Mouse (Mus musculus) kidney, postnatal 25 days (tissue): ENCODE results near the gene Rnf38.

Experiments
- DNase-seq, 2 experiments: peaks; one replicate each; pipeline ENCODE4 v3.0.0; 2021; ENCODE audit warnings: mixed read lengths in 2 of 2

The Rnf38 gene

GRCm38 (mm10) chr4:44223444-44223843 lies 10.1 kb downstream of the Rnf38 start:
- peak; percentile 16 to 55 for DNase-seq

DNA sequence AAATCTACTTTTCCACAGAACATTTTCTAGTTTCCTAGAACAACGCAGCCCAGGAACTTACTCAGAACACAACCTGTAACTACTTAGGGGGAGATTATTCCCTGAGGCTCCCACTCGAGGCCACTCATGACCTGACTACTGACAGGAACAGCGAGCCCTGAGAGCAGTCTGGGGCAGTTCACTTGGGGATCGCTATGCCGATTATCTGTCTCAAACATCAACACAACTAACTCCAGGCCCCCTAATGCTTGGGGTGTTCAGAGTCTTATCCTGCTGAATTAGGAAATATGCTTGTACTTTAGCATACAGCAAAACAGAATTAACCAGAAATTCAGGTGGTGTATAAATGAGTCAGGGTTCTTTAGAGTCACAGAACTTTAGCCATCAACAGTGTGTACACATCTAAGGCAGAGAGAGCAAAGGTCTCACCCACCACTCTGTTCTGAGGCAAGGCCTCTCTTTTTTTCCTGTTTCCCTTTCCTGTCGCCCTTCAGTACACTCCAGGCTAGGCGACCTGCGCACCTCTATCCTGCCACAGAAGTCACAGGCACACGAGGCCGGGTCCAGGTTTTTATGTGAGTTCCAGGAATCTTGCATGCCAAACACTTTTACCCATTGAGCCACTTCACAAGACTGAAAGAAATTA lies 16.7 kb downstream of the Rnf38 start:
- DNase-seq, result no peak

DNA sequence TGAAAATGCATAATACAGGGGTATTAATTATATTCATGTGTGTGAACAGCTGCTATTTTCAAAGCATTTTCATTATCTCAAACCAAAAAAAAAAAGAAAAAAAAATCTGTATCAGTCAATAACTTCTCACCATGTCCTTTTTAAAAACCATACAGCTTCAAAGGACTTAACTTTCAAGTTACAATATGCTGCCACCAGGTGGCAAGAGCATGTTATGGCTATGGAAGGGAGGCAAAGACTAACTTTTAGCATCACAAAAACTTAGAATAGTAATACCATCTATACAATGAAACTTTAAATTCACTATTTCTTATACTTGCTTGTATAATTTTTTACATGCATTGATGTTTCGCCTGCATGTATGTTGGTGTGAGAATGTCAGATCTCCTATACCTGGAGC lies 33.6 kb downstream of the Rnf38 start:
- DNase-seq, result peak; percentile 47 to 50

DNA sequence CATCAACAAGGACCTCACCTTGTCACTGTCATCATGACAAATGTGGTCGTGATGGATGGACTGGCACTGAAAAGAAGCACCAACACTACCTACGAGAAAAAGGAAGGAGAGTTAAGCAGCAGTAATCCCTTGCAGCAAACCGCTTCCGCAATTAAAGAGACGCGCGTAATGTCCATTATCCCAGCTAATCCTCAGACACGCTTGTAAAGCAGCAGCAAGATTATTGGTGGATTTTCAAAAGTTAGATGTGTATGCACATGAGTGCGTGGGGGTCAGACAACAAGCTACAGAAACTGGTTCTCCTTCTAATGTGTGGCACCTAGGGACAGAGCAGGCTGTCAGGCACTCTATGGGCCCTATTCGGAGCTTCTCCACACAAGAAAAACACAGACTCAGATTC lies 46.2 kb downstream of the Rnf38 start:
- peak in 1 of 2 experiments; percentile 10 for DNase-seq

DNA sequence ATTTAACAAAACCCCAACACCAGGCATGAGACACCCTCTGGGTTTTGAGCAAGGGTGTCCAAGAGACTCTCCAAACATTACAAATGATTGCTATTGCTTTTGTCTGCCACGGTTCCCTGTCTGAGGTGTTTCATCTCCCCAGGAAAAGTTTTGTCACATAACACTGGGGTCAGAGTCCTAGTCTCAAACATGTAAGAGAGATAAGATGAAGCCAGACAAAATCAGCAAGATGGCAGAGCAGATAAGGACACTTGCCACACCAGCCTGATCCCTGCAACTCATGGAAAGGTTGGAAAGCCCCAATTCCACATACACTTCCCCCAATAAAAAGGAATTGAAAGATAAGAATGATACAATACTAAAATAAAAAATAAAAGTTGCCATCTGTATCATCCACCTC lies 49.7 kb downstream of the Rnf38 start:
- no peak for DNase-seq

- peak; percentile 13 to 49 for DNase-seq
These were observed 53.8 kb downstream of the Rnf38 start for GRCm38 (mm10) chr4:44179748-44180147.

DNA sequence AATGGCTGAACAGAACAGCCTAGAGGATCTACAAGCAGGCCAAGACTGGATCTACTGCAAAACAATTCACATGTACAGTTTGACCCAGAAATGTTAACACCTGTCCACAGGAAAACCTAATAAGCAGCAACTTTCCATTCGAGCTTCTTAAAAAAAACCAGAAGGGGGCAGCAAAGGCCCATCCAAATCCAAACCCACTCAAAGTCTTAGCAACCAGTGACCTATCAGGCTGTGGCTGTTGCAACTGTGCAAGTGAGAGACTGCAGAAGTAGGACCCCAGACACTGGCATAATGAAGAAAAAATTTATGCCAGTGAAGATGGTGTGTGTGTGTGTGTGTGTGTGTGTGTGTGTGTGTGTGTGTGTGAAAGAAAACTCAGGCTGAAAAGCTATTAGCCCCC lies 60.4 kb downstream of the Rnf38 start:
- peak; percentile 64 to 67 for DNase-seq

- peak in 1 of 2 experiments; percentile 35 for DNase-seq
These were observed 60.9 kb downstream of the Rnf38 start for GRCm38 (mm10) chr4:44172676-44173075.

GRCm38 (mm10) chr4:44169884-44170283 lies 63.7 kb downstream of the Rnf38 start:
- no peak for DNase-seq

DNA sequence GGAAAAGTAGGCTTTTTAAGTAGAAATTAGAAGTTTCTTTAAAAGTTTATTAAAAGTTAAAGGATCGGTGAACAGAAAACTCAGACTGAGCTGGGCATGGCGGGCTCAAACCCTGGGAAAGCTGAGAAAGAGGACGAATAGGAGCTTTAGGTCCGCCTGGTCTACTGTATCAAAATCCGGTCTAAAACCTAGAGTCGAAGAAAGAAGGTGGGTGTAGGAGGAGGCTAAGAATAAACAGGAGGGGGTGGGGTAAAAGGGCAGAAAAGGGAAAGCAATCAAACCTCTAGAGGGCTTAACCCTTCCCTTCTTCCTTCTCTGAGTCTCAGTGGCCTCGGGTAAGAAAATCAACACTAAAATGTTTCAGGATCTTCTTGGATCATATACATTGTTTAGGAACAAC lies 64.8 kb downstream of the Rnf38 start:
- DNase-seq, result no peak

DNA sequence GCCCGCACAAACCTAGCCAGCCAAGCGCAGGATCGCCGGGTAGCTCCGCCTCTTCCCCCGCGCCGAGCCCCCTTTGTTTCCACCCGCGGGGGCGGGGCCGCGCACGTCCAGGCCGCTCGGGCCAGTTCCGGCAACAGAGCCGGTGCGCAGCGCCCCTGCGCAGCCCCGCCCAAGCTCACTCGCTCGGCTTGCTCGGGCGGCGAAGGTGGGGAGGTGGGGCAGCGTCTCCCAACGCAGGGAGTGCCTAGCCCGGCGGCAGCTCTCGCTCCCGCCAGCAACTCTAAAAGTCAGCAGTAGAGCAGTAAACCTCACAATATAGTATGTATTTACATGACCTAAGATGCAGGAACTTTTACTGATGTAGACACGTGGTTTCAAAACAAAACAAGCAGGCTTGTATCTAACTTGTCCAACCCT lies 65.3 kb downstream of the Rnf38 start:
- DNase-seq, result peak; percentile 97 to 99

DNA sequence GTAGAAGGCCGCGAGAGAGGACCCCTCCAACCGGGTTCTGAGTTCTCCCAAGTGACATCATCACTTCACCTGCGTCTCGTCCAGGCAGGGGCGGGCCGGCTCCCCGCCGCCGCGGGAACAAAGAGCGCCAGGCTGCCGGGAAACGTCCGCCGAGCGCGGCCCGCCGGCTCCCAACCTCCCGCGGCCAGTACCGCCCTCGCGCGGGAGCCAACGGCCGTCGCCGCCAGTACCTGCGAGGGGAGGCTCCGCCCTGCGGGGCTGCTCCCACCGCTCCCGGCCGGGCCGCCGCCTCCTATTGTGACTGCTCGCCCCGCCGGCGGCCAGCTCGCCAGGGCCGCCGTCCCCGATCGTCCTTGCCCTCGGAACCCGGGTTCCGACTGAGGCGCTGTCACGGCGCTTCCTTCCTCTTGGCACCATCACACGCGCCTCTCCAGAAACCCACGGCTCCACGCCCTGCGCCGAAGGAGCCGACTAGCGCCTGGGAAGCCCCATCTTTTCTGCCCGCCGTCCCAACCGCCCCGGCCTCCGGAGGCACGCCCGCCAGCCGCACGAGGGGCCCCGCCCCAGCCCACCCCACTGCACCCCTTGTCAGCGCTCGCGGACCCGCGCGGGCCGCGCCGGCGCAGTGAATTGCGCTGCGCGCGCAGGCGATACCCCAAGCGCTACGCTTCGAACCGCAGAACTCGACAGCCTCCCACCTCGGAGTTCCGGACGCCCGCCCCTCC lies 66.0 kb downstream of the Rnf38 start:
- DNase-seq, result peak; percentile 83 to 93

DNA sequence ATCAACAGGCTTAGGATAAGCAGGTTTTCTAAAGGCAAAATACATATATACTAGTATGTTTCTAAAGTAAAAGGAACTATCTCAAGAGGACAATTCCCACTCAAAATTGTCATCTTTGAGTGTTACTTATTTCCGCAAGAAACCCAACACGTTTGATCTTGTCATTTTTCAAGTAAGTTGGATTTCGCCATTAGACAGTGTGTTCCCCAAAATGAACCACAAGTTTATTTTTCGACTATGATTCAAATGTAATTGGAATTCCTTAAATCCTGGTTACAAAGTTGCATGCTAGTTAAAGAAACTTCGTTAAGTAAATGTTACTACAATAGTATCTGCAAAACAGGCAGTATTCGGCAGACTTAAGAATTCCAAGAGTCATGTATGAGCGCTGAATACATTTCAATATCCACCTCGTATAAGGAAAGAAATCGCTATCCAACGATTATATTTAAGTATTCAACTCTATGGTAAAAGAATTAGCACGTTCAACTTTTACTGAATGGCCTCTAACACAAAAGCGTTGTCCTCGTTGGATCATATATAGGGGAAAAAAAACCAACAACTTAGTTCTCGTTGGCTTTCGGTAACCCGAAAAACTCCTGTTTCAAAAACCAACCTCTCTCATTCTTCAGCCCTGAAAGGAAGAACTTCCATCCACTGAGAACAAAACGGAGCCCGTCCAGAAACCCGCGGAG lies 66.7 kb downstream of the Rnf38 start:
- DNase-seq, result no peak

GRCm38 (mm10) chr4:44164621-44165020 lies 69.0 kb downstream of the Rnf38 start:
- DNase-seq, result no peak

- DNase-seq, result no peak
These were observed 70.6 kb downstream of the Rnf38 start for GRCm38 (mm10) chr4:44163034-44163433.

DNA sequence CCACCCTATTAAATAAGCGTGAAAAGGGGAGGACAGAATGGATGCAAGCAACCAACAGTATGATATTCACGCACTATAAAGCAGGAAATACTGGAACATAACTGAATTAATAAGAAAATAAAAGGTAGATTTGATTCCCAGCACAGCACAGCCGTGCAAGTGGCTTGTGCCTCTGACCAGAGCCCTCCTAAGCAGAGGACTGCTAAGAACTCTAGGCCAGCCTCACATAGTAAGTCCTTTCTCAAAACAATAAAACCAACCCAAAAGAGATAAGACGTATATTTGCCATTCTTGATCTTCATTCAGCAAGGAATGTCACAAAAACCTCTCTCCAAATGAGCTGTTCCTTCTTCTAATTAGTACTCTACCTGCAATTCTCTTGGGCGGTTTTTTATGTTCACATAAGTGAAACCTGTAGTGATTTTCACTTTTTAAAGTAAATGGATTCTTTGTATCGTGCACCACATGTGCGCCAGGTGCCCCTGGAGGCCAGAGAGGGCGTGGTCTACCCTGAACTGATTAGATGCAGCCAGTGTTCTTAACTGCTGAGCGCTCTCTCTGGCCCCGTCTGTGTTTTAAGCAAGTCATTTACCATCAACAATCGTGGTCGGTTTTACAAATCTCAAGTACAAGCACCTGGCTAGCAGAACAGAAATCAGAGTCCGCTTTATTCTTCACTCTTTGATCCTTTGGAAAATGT lies 72.4 kb downstream of the Rnf38 start:
- DNase-seq, result no peak

GRCm38 (mm10) chr4:44159839-44160238 lies 73.8 kb downstream of the Rnf38 start:
- DNase-seq, result no peak

DNA sequence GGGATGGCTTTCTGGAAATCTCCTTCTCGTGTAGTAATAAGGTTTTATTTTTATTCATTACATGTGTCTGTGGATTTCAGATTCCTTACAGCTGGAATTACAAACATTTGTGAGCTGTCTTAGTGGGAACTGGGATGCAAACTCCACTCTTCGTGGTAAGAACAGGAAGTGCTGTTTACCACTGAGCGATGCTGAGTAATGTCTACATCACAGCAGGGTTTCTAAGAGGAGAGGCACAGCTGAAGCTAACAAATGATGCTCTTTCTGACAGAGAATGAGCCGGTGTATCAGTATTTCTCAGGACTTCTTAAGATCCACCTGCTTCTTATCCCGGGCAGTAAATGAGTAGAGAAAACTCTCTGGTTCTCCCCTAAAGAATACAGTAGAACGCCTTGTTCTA lies 77.1 kb downstream of the Rnf38 start:
- DNase-seq, result no peak

DNA sequence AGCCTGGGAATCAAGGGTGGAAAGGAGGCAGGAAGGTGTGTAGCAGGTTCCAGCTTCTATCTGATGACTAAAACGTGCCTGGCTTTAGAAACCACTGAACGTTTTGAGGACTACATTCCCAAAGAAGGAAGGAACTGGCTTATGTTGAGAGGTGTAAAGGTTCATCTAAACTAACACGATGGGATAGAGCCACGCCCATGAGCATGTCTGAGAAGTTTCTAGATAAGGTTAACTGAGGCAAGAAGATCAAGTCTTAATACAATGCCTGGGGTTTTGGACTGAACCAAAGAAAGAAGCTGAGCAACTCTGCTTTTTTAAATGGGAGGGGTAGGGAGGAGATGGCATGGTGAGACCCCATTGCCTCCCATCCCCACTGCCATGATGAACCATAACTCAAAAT lies 78.7 kb downstream of the Rnf38 start:
- DNase-seq, result no peak

DNA sequence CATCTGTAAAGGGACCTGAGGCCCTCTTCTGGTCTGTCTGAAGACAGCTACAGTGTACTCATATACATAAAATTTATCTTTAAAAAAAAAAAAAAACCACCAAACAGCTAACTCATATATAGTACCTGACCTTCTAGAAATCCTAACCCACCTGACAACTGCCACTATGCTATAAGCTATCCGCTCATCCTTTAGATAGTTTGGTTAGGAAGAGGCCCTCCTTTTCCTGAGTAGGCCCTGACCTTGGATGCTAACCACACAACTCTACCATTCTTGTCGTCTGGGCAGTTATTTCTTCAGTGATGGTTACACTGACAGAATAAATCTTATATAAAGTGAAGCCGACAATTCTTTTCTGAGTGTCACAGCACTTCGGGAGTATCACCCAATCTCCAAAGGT lies 80.7 kb downstream of the Rnf38 start:
- DNase-seq, result no peak

GRCm38 (mm10) chr4:44126805-44127204 lies 106.8 kb downstream of the Rnf38 start:
- DNase-seq, result no peak

GRCm38 (mm10) chr4:44119410-44120201 lies 114.0 kb downstream of the Rnf38 start:
- peak in 1 of 2 experiments; percentile 33 for DNase-seq
